Mouse (Mus musculus) hindbrain, embryonic 13.5 days (tissue): ENCODE data around the gene Unc5c. TPM values are rescaled to one million over a fixed set of nuclear protein-coding genes. Genes with fewer than 3 reads are reported as not detected.
A peak's percentile ranks its signal among the peaks of the same experiment; 100 is the strongest.

ENCODE experiments used
- ATAC-seq: fragments of 200-750 bp; cut with Nextera tagmentation; 2 replicates; pipeline ENCODE4 v1.8.0; 2017; ENCODE audit warnings: moderate TSS enrichment; ENCODE audit not compliant: low FRiP score
- H3K27ac ChIP-seq: fragments of 300-500 bp; sonication (generic); 2 replicates; pipeline ENCODE4 v1.5.1; 2015; ENCODE audit warnings: inconsistent platforms, mild to moderate bottlenecking, moderate library complexity
- H3K27me3 ChIP-seq: fragments of 300-500 bp; sonication (generic); 2 replicates; pipeline ENCODE4 v1.6.1; 2015; ENCODE audit warnings: mild to moderate bottlenecking, inconsistent platforms
- H3K36me3 ChIP-seq: fragments of 300-500 bp; sonication (generic); 2 replicates; pipeline ENCODE4 v1.6.1; 2015; ENCODE audit warnings: mild to moderate bottlenecking, inconsistent platforms
- H3K4me1 ChIP-seq: fragments of 300-500 bp; sonication (generic); replicated peaks from 2 replicates; pipeline ENCODE4 v1.6.1; 2015; ENCODE audit warnings: inconsistent platforms
- H3K4me2 ChIP-seq: fragments of 300-500 bp; sonication (generic); 2 replicates; pipeline ENCODE4 v1.6.1; 2015; ENCODE audit warnings: inconsistent platforms, mild to moderate bottlenecking, moderate library complexity
- H3K4me3 ChIP-seq: fragments of 300-500 bp; sonication (generic); 2 replicates; pipeline ENCODE4 v1.5.1; 2015; ENCODE audit warnings: mild to moderate bottlenecking, inconsistent platforms
- H3K9ac ChIP-seq: fragments of 300-500 bp; sonication (generic); 2 replicates; pipeline ENCODE4 v1.6.1; 2015; ENCODE audit warnings: mild to moderate bottlenecking, inconsistent platforms
- H3K9me3 ChIP-seq: fragments of 300-500 bp; sonication (generic); 2 replicates; pipeline ENCODE4 v1.6.1; 2016; ENCODE audit warnings: inconsistent platforms
- WGBS: fragments of 180-500 bp; shearing (Covaris S2); methylation state at CpG from one replicate; pipeline ENCODE4 v1.1.7; 2015; 5-methylcytosine and 5-hydroxymethylcytosine counted together
- polyA plus RNA-seq: library from polyadenylated mRNA; unstranded; fragments of >200 nt; fragmentation: Nextera tagmentation; extraction: Ambion mirVana; gene quantifications from 2 replicates; pipeline ENCODE4 v1.2.1, GENCODE M21; 2015

Unc5c gene
- polyA plus RNA-seq, 1 experiment from 2014 or later, result 26.3 TPM

DNA sequence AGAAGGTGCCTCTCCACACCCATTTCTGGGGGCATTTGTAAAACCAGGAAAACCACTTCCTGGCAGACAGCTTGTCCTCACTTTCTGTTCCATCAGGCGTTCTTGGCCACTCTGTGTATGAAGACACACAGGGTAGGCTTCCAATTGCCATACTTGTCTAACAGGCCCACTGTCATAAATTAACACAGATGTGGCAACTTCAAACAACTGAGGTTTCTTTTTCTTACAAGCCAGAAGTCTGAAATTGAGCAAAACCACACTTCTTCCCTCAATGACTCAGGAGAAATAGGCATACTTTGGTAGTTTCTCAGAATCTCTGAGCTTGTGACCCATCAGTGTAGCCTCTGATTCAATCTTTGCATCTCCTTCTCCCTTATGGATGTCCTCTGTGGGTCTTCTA is 225.7 kb downstream of the Unc5c start:
- ATAC-seq, result no peak
- Histone ChIP-seq H3K4me2 (no peak overlapping the region), H3K9me3 (no peaks in the 10 kb centered on the region), H3K27me3 (no peaks in the 10 kb centered on the region), H3K4me1 (peaks cover 14% of the 10 kb centered on the region), H3K4me3 (no peak overlapping the region), H3K9ac (no peak overlapping the region), H3K36me3 (no peaks in the 10 kb centered on the region), H3K27ac (no peak overlapping the region)
- WGBS, result 89% methylated on average over 1 of the region's 1 CpGs

- H3K9ac ChIP-seq, result no peak overlapping the region
- H3K4me2 ChIP-seq, result no peak overlapping the region
- peaks cover 14% of the 10 kb centered on the region for H3K4me1 ChIP-seq
- no peaks in the 10 kb centered on the region for H3K27me3 ChIP-seq
- no peaks in the 10 kb centered on the region for H3K36me3 ChIP-seq
- H3K27ac ChIP-seq, result peak overlapping the region; percentile 35; the same call in 1 of the 2 replicates
- no peak overlapping the region for H3K4me3 ChIP-seq
- ATAC-seq, result no peak
- no peaks in the 10 kb centered on the region for H3K9me3 ChIP-seq
- WGBS, result 72% methylated on average over 3 of the region's 3 CpGs
Measured at GRCm38 (mm10) chr3:141691418-141691817, 226.4 kb downstream of the Unc5c start.

DNA sequence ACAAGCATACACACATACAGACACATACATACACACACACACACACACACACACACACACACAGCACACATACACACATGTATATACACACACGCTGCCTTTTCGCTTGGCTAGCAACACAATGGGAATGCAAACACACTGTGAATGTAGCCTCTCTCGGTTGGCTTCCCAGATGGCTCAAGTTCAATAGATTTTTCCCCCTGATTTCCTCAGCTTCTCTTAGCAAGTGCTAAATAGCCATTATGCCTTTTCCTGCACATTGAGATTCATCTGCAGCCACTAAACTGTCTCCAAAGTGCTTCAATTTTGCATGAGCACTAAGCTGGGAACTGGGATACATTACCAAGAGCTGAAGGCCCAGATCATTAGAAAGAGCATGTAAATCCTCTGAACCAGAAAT is 226.8 kb downstream of the Unc5c start:
- no peak for ATAC-seq
- Histone ChIP-seq H3K27ac (peak overlapping the region; percentile 35; the same call in 1 of the 2 replicates), H3K27me3 (no peaks in the 10 kb centered on the region), H3K4me2 (no peak overlapping the region), H3K4me3 (no peak overlapping the region), H3K9me3 (no peaks in the 10 kb centered on the region), H3K9ac (no peak overlapping the region), H3K36me3 (no peaks in the 10 kb centered on the region), H3K4me1 (peaks cover 14% of the 10 kb centered on the region)
- WGBS, result 53% methylated on average over 3 of the region's 3 CpGs

GRCm38 (mm10) chr3:141699177-141699576 is 234.2 kb downstream of the Unc5c start:
- no peak overlapping the region for H3K4me2 ChIP-seq
- no peaks in the 10 kb centered on the region for H3K27me3 ChIP-seq
- no peaks in the 10 kb centered on the region for H3K4me1 ChIP-seq
- H3K27ac ChIP-seq, result no peak overlapping the region
- no peak overlapping the region for H3K9ac ChIP-seq
- H3K36me3 ChIP-seq, result no peaks in the 10 kb centered on the region
- no peak for ATAC-seq
- no peaks in the 10 kb centered on the region for H3K9me3 ChIP-seq
- no peak overlapping the region for H3K4me3 ChIP-seq

DNA sequence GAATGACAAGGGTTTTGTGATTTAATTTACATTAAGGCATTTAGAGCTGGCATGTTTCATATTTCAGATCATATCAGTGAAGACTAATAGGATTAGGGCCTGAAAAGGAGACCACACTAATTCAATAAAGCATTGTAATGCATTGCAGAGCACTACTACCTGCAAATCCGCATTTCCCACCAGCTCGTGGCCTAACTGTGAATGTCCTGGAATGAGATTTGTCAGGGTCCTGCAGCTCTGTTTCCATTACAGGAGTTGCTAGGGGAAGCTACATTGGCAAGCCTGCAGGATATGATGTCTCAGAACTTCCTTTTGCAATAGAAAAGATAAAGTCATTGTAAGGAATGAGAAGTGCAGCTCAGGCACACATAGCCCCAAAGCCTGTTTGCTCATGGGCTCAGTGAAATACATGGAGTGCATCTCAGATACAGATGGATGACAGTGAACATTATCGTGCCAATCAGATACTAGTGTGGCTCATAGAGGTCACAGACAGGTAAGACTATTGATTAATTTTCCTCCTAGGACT is 236.4 kb downstream of the Unc5c start:
- no peaks in the 10 kb centered on the region for H3K27me3 ChIP-seq
- ATAC-seq, result no peak
- no peak overlapping the region for H3K9ac ChIP-seq
- H3K4me3 ChIP-seq, result no peak overlapping the region
- no peaks in the 10 kb centered on the region for H3K36me3 ChIP-seq
- no peaks in the 10 kb centered on the region for H3K9me3 ChIP-seq
- no peaks in the 10 kb centered on the region for H3K4me1 ChIP-seq
- H3K27ac ChIP-seq, result no peak overlapping the region
- 82% methylated on average over 3 of the region's 3 CpGs for WGBS
- H3K4me2 ChIP-seq, result no peak overlapping the region

- Histone ChIP-seq H3K27ac (no peak overlapping the region), H3K9ac (no peak overlapping the region), H3K4me2 (no peak overlapping the region), H3K36me3 (no peaks in the 10 kb centered on the region), H3K9me3 (no peaks in the 10 kb centered on the region), H3K27me3 (no peaks in the 10 kb centered on the region), H3K4me3 (no peak overlapping the region), H3K4me1 (no peaks in the 10 kb centered on the region)
- no peak for ATAC-seq
- 85% methylated on average over 4 of the region's 4 CpGs for WGBS
Measured at GRCm38 (mm10) chr3:141711601-141712000, 246.6 kb downstream of the Unc5c start.

GRCm38 (mm10) chr3:141716371-141716770 is 251.4 kb downstream of the Unc5c start:
- Histone ChIP-seq H3K9ac (no peak overlapping the region), H3K9me3 (no peaks in the 10 kb centered on the region), H3K4me1 (no peaks in the 10 kb centered on the region), H3K4me2 (no peak overlapping the region), H3K27ac (no peak overlapping the region), H3K4me3 (no peak overlapping the region), H3K36me3 (no peaks in the 10 kb centered on the region), H3K27me3 (no peaks in the 10 kb centered on the region)
- ATAC-seq, result no peak
- 45% methylated on average over 4 of the region's 4 CpGs for WGBS

GRCm38 (mm10) chr3:141719050-141719449 is 254.0 kb downstream of the Unc5c start:
- Histone ChIP-seq H3K9ac (no peak overlapping the region), H3K4me1 (no peaks in the 10 kb centered on the region), H3K27ac (no peak overlapping the region), H3K27me3 (no peaks in the 10 kb centered on the region), H3K4me2 (no peak overlapping the region), H3K4me3 (no peak overlapping the region), H3K9me3 (no peaks in the 10 kb centered on the region), H3K36me3 (no peaks in the 10 kb centered on the region)
- WGBS, result 72% methylated on average over 5 of the region's 5 CpGs
- ATAC-seq, result no peak

DNA sequence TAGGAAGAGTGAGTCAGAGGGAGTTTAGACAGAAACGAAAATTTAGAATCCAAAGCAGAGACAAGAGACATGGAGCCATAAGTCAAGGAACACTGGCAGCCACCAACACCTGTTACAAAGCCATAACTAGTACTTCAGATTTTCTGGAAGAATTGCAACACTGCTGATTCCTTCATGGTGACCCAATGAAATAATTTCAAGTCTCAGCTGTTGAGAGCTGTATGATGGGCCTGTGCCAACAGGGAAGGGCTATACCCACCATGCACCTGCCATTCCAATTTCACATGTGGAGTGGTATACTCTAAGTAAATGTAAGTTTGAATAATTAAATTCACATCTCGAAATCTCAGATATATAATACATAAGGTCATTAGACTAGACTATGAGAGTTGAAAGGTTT is 259.5 kb downstream of the Unc5c start:
- Histone ChIP-seq H3K9me3 (no peaks in the 10 kb centered on the region), H3K27me3 (no peaks in the 10 kb centered on the region), H3K4me2 (no peak overlapping the region), H3K9ac (no peak overlapping the region), H3K4me1 (no peaks in the 10 kb centered on the region), H3K4me3 (no peak overlapping the region), H3K27ac (no peak overlapping the region), H3K36me3 (no peaks in the 10 kb centered on the region)
- WGBS, result 80% methylated on average over 2 of the region's 2 CpGs
- ATAC-seq, result no peak

- no peaks in the 10 kb centered on the region for H3K9me3 ChIP-seq
- no peaks in the 10 kb centered on the region for H3K4me1 ChIP-seq
- ATAC-seq, result no peak
- no peaks in the 10 kb centered on the region for H3K27me3 ChIP-seq
- H3K4me2 ChIP-seq, result no peak overlapping the region
- no peak overlapping the region for H3K4me3 ChIP-seq
- H3K36me3 ChIP-seq, result no peaks in the 10 kb centered on the region
- no peak overlapping the region for H3K27ac ChIP-seq
- 32% methylated on average over 1 of the region's 1 CpGs for WGBS
- H3K9ac ChIP-seq, result no peak overlapping the region
Measured at GRCm38 (mm10) chr3:141725432-141725831, 260.4 kb downstream of the Unc5c start.

GRCm38 (mm10) chr3:141733844-141734243 is 268.8 kb downstream of the Unc5c start:
- no peak for ATAC-seq

GRCm38 (mm10) chr3:141735285-141735684 is 270.3 kb downstream of the Unc5c start:
- no peak overlapping the region for H3K4me2 ChIP-seq
- no peak overlapping the region for H3K4me3 ChIP-seq
- H3K27ac ChIP-seq, result no peak overlapping the region
- H3K9ac ChIP-seq, result no peak overlapping the region
- no peaks in the 10 kb centered on the region for H3K9me3 ChIP-seq
- H3K36me3 ChIP-seq, result no peaks in the 10 kb centered on the region
- no peak for ATAC-seq
- H3K27me3 ChIP-seq, result no peaks in the 10 kb centered on the region
- H3K4me1 ChIP-seq, result peaks cover 6% of the 10 kb centered on the region

More at GRCm38 (mm10) chr3:141733844-141734243, 268.8 kb downstream of the Unc5c start:
- Histone ChIP-seq H3K27me3 (no peaks in the 10 kb centered on the region), H3K4me3 (no peak overlapping the region), H3K9me3 (no peaks in the 10 kb centered on the region), H3K4me2 (no peak overlapping the region), H3K27ac (no peak overlapping the region), H3K36me3 (no peaks in the 10 kb centered on the region), H3K4me1 (peaks cover 4% of the 10 kb centered on the region), H3K9ac (no peak overlapping the region)
- WGBS, result 51% methylated on average over 6 of the region's 6 CpGs

- Histone ChIP-seq H3K4me2 (no peak overlapping the region), H3K9me3 (no peaks in the 10 kb centered on the region), H3K27me3 (no peaks in the 10 kb centered on the region), H3K36me3 (no peaks in the 10 kb centered on the region), H3K9ac (no peak overlapping the region), H3K27ac (no peak overlapping the region), H3K4me1 (peaks cover 3% of the 10 kb centered on the region), H3K4me3 (no peak overlapping the region)
- ATAC-seq, result no peak
Measured at GRCm38 (mm10) chr3:141745322-141745721, 280.3 kb downstream of the Unc5c start.
